Mouse (Mus musculus): ENCODE results near the gene Bcl7c. TPM values are rescaled to one million over a fixed set of nuclear protein-coding genes. Genes with fewer than 3 reads are reported as not detected.

Gene Bcl7c
- polyA plus RNA-seq, 1 experiment from 2014 or later = 55.5 TPM

GRCm38 (mm10) chr7:127680541-127680940, 28.2 kb downstream of the Bcl7c start:
- no peak overlapping the region for H3K27ac ChIP-seq (ENCODE audit: low read depth, low read length)
- no peak for DNase-seq (ENCODE audit: low spot score)
- no peaks in the 10 kb centered on the region for H3K9me3 ChIP-seq (ENCODE audit: control insufficient read depth, low read length)
- H3K4me2 ChIP-seq (ENCODE audit: low read depth) = no peak overlapping the region
- no peaks in the 10 kb centered on the region for H3K27me3 ChIP-seq (ENCODE audit: control insufficient read depth, insufficient read depth, low read length)
- 94% methylated on average over 13 of the region's 13 CpGs for WGBS
- no peak overlapping the region for H3K4me3 ChIP-seq (ENCODE audit: low read depth, low read length)
- ATAC-seq (ENCODE audit: insufficient read depth, low FRiP score, low TSS enrichment) = no peak
- H3K9ac ChIP-seq (ENCODE audit: low read length) = no peak overlapping the region
- no peaks in the 10 kb centered on the region for H3K4me1 ChIP-seq (ENCODE audit: control insufficient read depth, insufficient read depth, low read length)
- H3K36me3 ChIP-seq (ENCODE audit: control insufficient read depth, insufficient read depth, low read length) = no peaks in the 10 kb centered on the region

GRCm38 (mm10) chr7:127678811-127679210, 29.9 kb downstream of the Bcl7c start:
- Histone ChIP-seq H3K9me3 (ENCODE audit: control insufficient read depth, low read length) (no peaks in the 10 kb centered on the region), H3K27me3 (ENCODE audit: control insufficient read depth, insufficient read depth, low read length) (no peaks in the 10 kb centered on the region), H3K36me3 (ENCODE audit: control insufficient read depth, insufficient read depth, low read length) (no peaks in the 10 kb centered on the region), H3K9ac (ENCODE audit: low read length) (no peak overlapping the region), H3K4me2 (ENCODE audit: low read depth) (no peak overlapping the region), H3K27ac (ENCODE audit: low read depth, low read length) (no peak overlapping the region), H3K4me1 (ENCODE audit: control insufficient read depth, insufficient read depth, low read length) (no peaks in the 10 kb centered on the region), H3K4me3 (ENCODE audit: low read depth, low read length) (no peak overlapping the region)
- DNase-seq (ENCODE audit: low spot score) (no peak), ATAC-seq (ENCODE audit: insufficient read depth, low FRiP score, low TSS enrichment) (no peak)
- 66% methylated on average over 2 of the region's 2 CpGs for WGBS

GRCm38 (mm10) chr7:127677609-127678008, 31.1 kb downstream of the Bcl7c start:
- Histone ChIP-seq H3K9ac (ENCODE audit: low read length) (no peak overlapping the region), H3K4me2 (ENCODE audit: low read depth) (no peak overlapping the region), H3K9me3 (ENCODE audit: control insufficient read depth, low read length) (no peaks in the 10 kb centered on the region), H3K27me3 (ENCODE audit: control insufficient read depth, insufficient read depth, low read length) (no peaks in the 10 kb centered on the region), H3K4me1 (ENCODE audit: control insufficient read depth, insufficient read depth, low read length) (no peaks in the 10 kb centered on the region), H3K36me3 (ENCODE audit: control insufficient read depth, insufficient read depth, low read length) (no peaks in the 10 kb centered on the region), H3K27ac (ENCODE audit: low read depth, low read length) (no peak overlapping the region), H3K4me3 (ENCODE audit: low read depth, low read length) (no peak overlapping the region)
- DNase-seq (ENCODE audit: low spot score) (no peak), ATAC-seq (ENCODE audit: insufficient read depth, low FRiP score, low TSS enrichment) (no peak)
- 94% methylated on average over 4 of the region's 4 CpGs for WGBS

GRCm38 (mm10) chr7:127677077-127677476, 31.7 kb downstream of the Bcl7c start:
- ATAC-seq (ENCODE audit: insufficient read depth, low FRiP score, low TSS enrichment) = no peak
- H3K9me3 ChIP-seq (ENCODE audit: control insufficient read depth, low read length) = no peaks in the 10 kb centered on the region
- H3K27me3 ChIP-seq (ENCODE audit: control insufficient read depth, insufficient read depth, low read length) = no peaks in the 10 kb centered on the region
- no peaks in the 10 kb centered on the region for H3K36me3 ChIP-seq (ENCODE audit: control insufficient read depth, insufficient read depth, low read length)
- peak; percentile 50 for DNase-seq (ENCODE audit: low spot score)
- no peaks in the 10 kb centered on the region for H3K4me1 ChIP-seq (ENCODE audit: control insufficient read depth, insufficient read depth, low read length)
- 73% methylated on average over 6 of the region's 6 CpGs for WGBS
- H3K9ac ChIP-seq (ENCODE audit: low read length) = no peak overlapping the region
- H3K4me3 ChIP-seq (ENCODE audit: low read depth, low read length) = no peak overlapping the region
- H3K27ac ChIP-seq (ENCODE audit: low read depth, low read length) = no peak overlapping the region
- H3K4me2 ChIP-seq (ENCODE audit: low read depth) = no peak overlapping the region

GRCm38 (mm10) chr7:127675391-127675811, 33.3 kb downstream of the Bcl7c start:
- Histone ChIP-seq H3K36me3 (ENCODE audit: control insufficient read depth, insufficient read depth, low read length) (no peaks in the 10 kb centered on the region; the same call in 1 of the 2 replicates), H3K9me3 (ENCODE audit: control insufficient read depth, low read length) (no peaks in the 10 kb centered on the region), H3K27ac (ENCODE audit: low read depth, low read length) (no peak overlapping the region), H3K27me3 (ENCODE audit: control insufficient read depth, insufficient read depth, low read length) (no peaks in the 10 kb centered on the region), H3K4me2 (ENCODE audit: low read depth) (no peak overlapping the region), H3K4me3 (ENCODE audit: low read depth, low read length) (no peak overlapping the region), H3K4me1 (ENCODE audit: control insufficient read depth, insufficient read depth, low read length) (no peaks in the 10 kb centered on the region), H3K9ac (ENCODE audit: low read length) (no peak overlapping the region)
- no peak for ATAC-seq (ENCODE audit: insufficient read depth, low FRiP score, low TSS enrichment)
- no peak for DNase-seq (ENCODE audit: low spot score)
- 85% methylated on average over 9 of the region's 9 CpGs for WGBS

- WGBS = 5% methylated on average over 5 of the region's 5 CpGs
- H3K9ac ChIP-seq (ENCODE audit: low read length) = no peak overlapping the region
Observed at GRCm38 (mm10) chr7:127674977-127675376, 33.8 kb downstream of the Bcl7c start.

GRCm38 (mm10) chr7:127672776-127673175, 36.0 kb downstream of the Bcl7c start:
- H3K27ac ChIP-seq (ENCODE audit: low read depth, low read length) = no peak overlapping the region
- H3K4me1 ChIP-seq (ENCODE audit: control insufficient read depth, insufficient read depth, low read length) = no peaks in the 10 kb centered on the region
- DNase-seq (ENCODE audit: low spot score) (no peak), ATAC-seq (ENCODE audit: insufficient read depth, low FRiP score, low TSS enrichment) (no peak)
- 78% methylated on average over 4 of the region's 4 CpGs for WGBS
- no peaks in the 10 kb centered on the region for H3K27me3 ChIP-seq (ENCODE audit: control insufficient read depth, insufficient read depth, low read length)
- no peak overlapping the region for H3K9ac ChIP-seq (ENCODE audit: low read length)
- no peak overlapping the region for H3K4me2 ChIP-seq (ENCODE audit: low read depth)
- no peaks in the 10 kb centered on the region; the same call in 1 of the 2 replicates for H3K36me3 ChIP-seq (ENCODE audit: control insufficient read depth, insufficient read depth, low read length)
- H3K4me3 ChIP-seq (ENCODE audit: low read depth, low read length) = no peak overlapping the region
- no peaks in the 10 kb centered on the region for H3K9me3 ChIP-seq (ENCODE audit: control insufficient read depth, low read length)

More at GRCm38 (mm10) chr7:127674977-127675376, 33.8 kb downstream of the Bcl7c start:
- no peak overlapping the region for H3K4me2 ChIP-seq (ENCODE audit: low read depth)
- H3K4me1 ChIP-seq (ENCODE audit: control insufficient read depth, insufficient read depth, low read length) = no peaks in the 10 kb centered on the region
- H3K9me3 ChIP-seq (ENCODE audit: control insufficient read depth, low read length) = no peaks in the 10 kb centered on the region
- no peaks in the 10 kb centered on the region for H3K27me3 ChIP-seq (ENCODE audit: control insufficient read depth, insufficient read depth, low read length)
- ATAC-seq (ENCODE audit: insufficient read depth, low FRiP score, low TSS enrichment) = no peak
- no peaks in the 10 kb centered on the region; the same call in 1 of the 2 replicates for H3K36me3 ChIP-seq (ENCODE audit: control insufficient read depth, insufficient read depth, low read length)
- DNase-seq (ENCODE audit: low spot score) = peak; percentile 86
- no peak overlapping the region for H3K27ac ChIP-seq (ENCODE audit: low read depth, low read length)
- no peak overlapping the region for H3K4me3 ChIP-seq (ENCODE audit: low read depth, low read length)

- no peak overlapping the region for H3K4me3 ChIP-seq (ENCODE audit: low read depth, low read length)
- H3K36me3 ChIP-seq (ENCODE audit: control insufficient read depth, insufficient read depth, low read length) = no peaks in the 10 kb centered on the region; the same call in 1 of the 2 replicates
- no peak for ATAC-seq (ENCODE audit: insufficient read depth, low FRiP score, low TSS enrichment)
- 85% methylated on average over 11 of the region's 11 CpGs for WGBS
- H3K27ac ChIP-seq (ENCODE audit: low read depth, low read length) = no peak overlapping the region
- no peak overlapping the region for H3K4me2 ChIP-seq (ENCODE audit: low read depth)
- no peaks in the 10 kb centered on the region for H3K27me3 ChIP-seq (ENCODE audit: control insufficient read depth, insufficient read depth, low read length)
- no peaks in the 10 kb centered on the region for H3K4me1 ChIP-seq (ENCODE audit: control insufficient read depth, insufficient read depth, low read length)
- no peak for DNase-seq (ENCODE audit: low spot score)
- no peaks in the 10 kb centered on the region for H3K9me3 ChIP-seq (ENCODE audit: control insufficient read depth, low read length)
- H3K9ac ChIP-seq (ENCODE audit: low read length) = no peak overlapping the region
Observed at GRCm38 (mm10) chr7:127671880-127672774, 36.6 kb downstream of the Bcl7c start.

- no peak overlapping the region for H3K9ac ChIP-seq (ENCODE audit: low read length)
- H3K4me3 ChIP-seq (ENCODE audit: low read depth, low read length) = no peak overlapping the region
- no peak overlapping the region for H3K27ac ChIP-seq (ENCODE audit: low read depth, low read length)
- no peaks in the 10 kb centered on the region for H3K27me3 ChIP-seq (ENCODE audit: control insufficient read depth, insufficient read depth, low read length)
- H3K36me3 ChIP-seq (ENCODE audit: control insufficient read depth, insufficient read depth, low read length) = peaks cover 2% of the 10 kb centered on the region; the same call in 1 of the 2 replicates
- no peaks in the 10 kb centered on the region for H3K9me3 ChIP-seq (ENCODE audit: control insufficient read depth, low read length)
- H3K4me2 ChIP-seq (ENCODE audit: low read depth) = no peak overlapping the region
- 83% methylated on average over 8 of the region's 8 CpGs for WGBS
- DNase-seq (ENCODE audit: low spot score) (no peak), ATAC-seq (ENCODE audit: insufficient read depth, low FRiP score, low TSS enrichment) (no peak)
- no peaks in the 10 kb centered on the region for H3K4me1 ChIP-seq (ENCODE audit: control insufficient read depth, insufficient read depth, low read length)
Observed at GRCm38 (mm10) chr7:127667171-127667570, 41.6 kb downstream of the Bcl7c start.
